Mouse (Mus musculus): ENCODE data around the gene Glb1l2.

Glb1l2 gene

DNA sequence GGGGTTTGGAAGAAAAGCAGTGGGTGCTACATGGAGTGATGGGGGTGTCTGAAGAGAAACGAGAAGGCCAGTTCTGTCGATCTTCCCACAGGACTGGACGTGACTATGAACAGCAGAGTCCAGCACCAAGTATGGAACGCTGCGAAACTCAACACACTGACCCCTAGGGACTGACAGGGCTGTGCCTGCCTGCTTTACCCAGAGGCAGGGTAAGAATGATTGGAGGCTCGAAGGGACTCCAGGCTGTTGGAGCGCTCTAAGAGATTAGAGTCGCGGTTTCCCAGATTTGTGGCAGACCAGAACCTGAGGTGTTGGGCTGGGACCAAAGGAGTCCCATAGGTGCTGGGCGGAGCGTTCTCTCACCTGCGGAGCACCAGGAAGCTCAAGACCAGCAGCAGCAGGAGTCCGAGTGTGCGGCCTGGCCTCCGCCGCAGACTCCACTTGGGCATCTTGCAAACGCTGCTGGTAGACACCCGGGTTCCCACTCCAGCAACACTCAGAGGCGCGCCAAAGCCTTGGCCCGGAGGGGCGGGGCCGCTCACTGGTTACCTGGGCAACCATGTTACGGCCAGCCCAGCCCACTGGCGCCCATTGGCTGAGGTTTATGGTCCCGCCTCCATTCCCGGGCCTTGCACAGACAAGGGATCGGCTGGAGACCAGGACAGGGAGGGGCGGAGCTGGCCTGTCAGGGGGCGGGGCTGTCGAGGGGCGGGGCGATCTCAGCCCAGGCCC, at the start of gene Glb1l2:
TSS of gene Glb1l2 (minus strand) at position 534 of the 732 bp plus-strand sequence.
- DNase-seq (ENCODE audit: low spot score in 2 of 2) = peak; percentile 93 to 95

DNA sequence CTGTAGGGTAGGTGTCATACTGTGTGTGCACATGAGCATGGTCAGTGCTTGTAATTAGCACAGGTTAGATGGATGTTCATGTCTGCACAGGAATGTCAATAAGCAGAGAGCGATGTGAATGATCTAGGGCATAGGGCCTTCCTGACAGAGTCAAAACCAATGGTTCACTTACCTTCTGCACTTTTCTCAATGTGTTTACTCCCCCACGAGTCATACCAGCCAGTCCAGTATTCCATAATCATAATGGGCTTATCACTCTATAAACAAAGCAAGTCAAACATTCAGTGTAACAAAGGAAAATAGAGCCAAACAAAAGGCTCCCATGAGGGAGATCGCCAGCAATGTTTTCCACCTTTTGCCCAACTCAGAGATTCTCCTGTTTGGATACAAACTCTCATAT, 24.8 kb upstream of the Glb1l2 start:
- no peak for DNase-seq (ENCODE audit: low spot score in 2 of 2)

- DNase-seq (ENCODE audit: low spot score in 2 of 2) = no peak
These were observed 13.7 kb upstream of the Glb1l2 start for GRCm38 (mm10) chr9:26819942-26820341.

DNA sequence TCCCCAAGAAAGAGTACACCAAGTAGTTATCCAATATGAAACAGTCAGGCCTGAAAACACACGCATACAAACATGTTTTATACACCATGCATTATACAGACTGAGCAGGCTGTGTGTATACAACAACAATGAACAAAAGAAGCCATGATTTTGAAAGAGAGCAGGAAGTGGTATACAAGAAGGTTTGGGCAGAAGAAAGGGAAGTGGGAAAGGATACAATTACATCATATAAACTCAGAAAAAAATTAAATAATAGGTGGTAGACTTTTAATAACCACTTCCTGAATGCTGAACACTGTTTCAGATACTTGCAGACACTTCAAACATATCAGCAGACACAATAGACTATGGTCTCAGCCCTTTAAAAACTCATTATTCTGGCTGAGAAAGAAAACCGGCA, 2.5 kb upstream of the Glb1l2 start:
- no peak for DNase-seq (ENCODE audit: low spot score in 2 of 2)

- DNase-seq (ENCODE audit: low spot score in 2 of 2) = no peak
These were observed 1.9 kb downstream of the Glb1l2 start for GRCm38 (mm10) chr9:26804321-26804720.

- no peak for DNase-seq (ENCODE audit: low spot score in 2 of 2)
These were observed 5.9 kb downstream of the Glb1l2 start for GRCm38 (mm10) chr9:26800357-26800756.

DNA sequence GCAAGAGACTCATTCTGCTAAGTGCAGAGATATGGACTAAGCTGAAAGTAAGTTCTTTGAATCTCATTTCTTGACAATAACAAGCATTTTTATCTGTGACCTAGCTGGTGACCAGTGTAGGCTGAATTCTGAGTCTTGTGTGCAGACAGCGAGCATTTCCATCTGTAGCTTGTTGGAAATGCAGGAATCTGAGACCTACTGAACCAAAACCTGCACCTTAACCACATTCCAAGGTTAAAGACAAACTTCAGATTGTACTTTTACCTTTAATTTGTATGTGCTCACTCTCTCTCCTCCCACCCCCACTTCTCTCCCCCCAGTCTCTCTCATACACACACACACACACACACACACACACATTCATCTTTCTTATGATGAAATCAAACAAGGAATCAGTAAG, 7.5 kb downstream of the Glb1l2 start:
- DNase-seq (ENCODE audit: low spot score in 2 of 2) = no peak

GRCm38 (mm10) chr9:26798205-26798604, 8.1 kb downstream of the Glb1l2 start:
- no peak for DNase-seq (ENCODE audit: low spot score in 2 of 2)

DNA sequence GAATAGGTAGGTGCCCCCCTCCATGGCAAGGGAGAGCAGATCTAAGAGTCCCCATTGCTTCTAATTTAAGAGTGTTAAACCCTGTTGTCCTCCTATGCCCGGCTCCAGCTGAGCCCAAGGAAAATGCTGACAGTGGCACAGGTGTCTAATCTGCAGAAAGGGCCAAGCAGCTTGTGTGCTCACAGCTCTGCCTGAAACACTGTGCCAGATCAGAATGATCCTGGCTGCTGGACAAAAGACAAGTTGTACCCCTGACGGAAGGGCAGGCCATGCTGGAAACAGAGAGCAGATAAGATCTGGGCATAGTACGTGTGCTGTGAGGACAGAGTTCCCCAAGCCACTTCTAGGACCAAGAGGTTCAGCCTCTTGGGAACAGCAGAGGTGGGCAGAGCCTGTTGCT, 13.4 kb downstream of the Glb1l2 start:
- no peak for DNase-seq (ENCODE audit: low spot score in 2 of 2)

DNA sequence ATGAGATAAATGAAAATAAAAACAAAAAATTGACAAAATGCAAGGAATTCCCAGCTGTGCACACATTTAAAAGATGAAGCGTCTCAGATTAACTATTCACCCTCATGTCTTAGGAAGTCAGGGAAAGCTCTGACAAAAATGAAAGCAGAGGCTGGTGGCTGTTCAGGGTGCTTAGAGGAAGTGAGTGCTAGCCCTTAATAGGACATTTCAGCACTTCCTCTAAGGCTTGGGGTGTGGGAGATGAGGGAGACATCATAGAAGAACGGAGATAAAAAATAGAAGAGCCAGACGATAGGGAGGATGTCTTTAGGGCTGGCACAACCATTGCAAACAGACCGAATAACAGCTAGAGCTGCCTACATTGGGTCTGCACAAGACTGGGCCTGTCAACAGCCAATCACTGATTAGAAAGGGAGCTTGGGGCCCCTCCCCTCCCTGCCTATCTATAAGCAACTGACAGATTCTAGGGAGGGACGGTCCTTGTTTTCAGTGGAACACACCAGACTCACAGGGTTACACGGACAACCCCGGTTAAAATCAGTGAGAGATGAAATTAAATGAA, 22.8 kb downstream of the Glb1l2 start:
- no peak for DNase-seq (ENCODE audit: low spot score in 2 of 2)

DNA sequence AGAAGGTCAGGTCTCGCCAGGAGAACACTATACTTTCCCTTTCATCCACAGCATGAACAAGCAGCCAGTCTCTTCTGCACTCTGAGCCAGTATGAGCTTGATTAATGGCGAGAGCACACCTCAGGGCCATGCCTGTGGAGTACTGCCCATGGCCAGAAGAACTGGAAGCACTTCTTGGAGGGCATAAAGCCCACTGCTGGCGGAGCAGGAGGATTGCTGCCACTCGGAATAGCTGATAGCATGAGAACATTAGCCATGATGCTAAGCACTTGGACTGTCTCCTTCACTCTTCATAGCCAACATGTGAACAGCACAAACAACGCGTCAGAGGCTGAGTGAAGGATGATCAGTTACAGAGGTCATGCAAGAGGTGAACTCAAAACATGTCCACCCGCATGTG, 27.8 kb downstream of the Glb1l2 start:
- no peak for DNase-seq (ENCODE audit: low spot score in 2 of 2)

DNA sequence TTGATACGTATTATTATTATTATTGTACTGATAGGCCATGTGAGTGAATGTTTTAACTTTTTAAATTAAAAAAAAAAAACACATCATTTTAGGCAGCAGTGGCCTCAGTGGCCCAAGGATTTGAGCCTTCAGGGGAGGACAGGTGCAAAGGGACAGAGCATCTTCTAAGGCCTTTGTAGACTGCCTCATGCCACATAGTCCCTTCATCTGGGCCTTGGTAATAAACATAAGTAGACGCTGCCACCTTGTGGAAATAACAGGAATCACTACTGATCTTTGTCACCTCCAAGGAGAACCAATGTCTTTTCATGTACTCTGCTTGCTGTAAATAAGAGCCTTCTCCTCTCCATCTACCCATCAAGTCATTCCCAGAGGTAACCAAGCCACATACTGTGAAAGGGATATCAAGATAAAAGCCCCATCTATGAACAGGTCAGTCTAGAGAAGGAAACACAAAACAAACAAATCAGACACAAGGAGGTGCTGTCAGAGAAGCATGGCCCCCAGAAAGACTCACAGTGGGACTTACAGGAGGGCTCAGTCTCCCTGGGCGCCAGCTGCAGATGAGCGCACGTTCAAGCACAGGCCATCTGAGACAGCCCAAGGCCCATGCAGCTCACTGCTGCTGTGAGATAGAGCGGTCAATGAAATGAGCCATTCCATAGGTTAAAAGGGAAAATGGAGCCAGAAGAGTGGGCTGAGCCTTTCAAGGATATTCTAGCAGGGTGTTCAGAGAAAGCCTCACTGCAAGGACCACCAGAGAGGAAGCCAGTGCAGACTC, 30.0 kb downstream of the Glb1l2 start:
- no peak for DNase-seq (ENCODE audit: low spot score in 2 of 2)

GRCm38 (mm10) chr9:26775700-26776099, 30.6 kb downstream of the Glb1l2 start:
- no peak for DNase-seq (ENCODE audit: low spot score in 2 of 2)

DNA sequence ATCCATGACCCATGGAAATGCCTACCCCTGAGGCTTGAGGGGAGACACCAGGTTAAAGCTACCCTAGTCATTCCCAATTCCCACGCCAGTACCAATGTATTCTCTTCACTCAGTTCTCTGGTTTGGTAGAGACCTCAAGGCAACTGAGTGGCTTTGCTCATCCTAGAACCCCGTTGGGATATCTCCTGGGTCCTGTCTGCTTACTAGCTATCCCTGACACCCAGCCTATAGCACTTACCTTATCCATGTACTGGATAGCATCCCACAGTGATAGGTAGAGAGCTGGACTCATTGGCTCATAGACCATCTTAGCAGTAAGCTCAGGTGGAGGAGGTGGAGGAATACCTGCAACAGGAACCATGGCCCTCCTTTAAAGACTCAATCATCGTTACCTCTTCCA, 38.1 kb downstream of the Glb1l2 start:
- DNase-seq (ENCODE audit: low spot score in 2 of 2) = no peak

DNA sequence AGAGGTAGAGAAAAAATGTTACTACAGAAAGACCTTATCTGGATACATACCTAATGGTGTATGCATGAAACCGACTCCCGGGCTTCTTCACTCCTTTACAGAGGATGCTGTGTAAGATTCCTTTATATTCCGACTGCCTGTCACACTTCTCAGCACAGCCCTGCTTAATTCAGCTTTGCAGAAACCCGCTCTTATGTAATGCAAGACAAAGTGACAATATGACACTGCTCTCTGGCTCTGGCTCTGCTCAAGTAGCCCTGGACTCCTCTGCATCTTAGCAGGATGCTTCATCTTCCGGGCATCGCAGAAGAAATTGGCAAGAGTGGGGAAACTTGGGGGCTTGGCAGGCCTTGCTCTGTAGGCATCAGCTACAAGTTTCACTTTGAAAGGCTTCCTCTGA, 43.8 kb downstream of the Glb1l2 start:
- no peak for DNase-seq (ENCODE audit: low spot score in 2 of 2)

- no peak for DNase-seq (ENCODE audit: low spot score in 2 of 2)
These were observed 45.7 kb downstream of the Glb1l2 start for GRCm38 (mm10) chr9:26760576-26760975.

GRCm38 (mm10) chr9:26760081-26760480, 46.2 kb downstream of the Glb1l2 start:
- DNase-seq (ENCODE audit: low spot score in 2 of 2) = no peak

- no peak for DNase-seq (ENCODE audit: low spot score in 2 of 2)
These were observed 57.4 kb downstream of the Glb1l2 start for GRCm38 (mm10) chr9:26748893-26749292.

DNA sequence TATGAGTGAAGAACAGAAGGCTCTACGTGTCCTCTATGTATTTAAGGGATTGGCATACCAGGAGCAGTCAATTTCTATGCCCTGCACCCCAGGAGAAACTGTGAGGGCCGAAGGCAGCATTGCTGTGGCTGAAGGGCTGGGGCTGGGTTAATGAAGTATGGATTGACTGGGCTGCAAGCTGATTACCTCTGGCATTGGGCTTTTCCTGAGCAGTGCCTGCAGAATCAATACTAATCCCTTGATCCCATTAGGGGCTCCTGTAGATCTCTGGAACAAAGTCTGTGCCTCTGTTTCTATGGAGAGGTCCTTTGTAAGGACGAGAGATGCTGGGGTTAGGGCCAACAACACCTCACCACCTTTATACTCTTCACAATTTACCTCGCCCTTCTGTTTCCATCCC, 59.1 kb downstream of the Glb1l2 start:
- no peak for DNase-seq (ENCODE audit: low spot score in 2 of 2)

- DNase-seq (ENCODE audit: low spot score in 2 of 2) = no peak
These were observed 63.5 kb downstream of the Glb1l2 start for GRCm38 (mm10) chr9:26742817-26743216.

GRCm38 (mm10) chr9:26737116-26737515, 69.2 kb downstream of the Glb1l2 start:
- no peak for DNase-seq (ENCODE audit: low spot score in 2 of 2)

DNA sequence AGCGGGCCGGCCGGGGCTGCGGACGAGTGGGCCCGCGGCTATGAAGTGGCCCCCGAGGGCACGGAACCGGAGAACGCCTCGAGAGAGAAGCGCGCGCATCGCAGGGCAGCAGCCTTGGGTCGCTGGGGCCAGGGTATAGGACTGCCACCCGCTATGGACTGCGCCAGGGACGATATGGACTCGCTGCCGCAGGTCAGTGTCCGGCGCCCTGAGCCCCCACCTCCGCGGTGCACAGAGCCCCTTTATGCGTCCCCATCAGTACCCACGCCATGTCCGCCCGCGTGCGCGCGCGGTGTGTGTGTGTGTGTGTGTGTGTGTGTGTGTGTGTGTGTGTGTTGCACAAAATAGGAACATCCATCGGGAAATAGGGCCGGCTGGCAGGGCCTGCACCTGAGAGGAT, 72.3 kb downstream of the Glb1l2 start:
- DNase-seq (ENCODE audit: low spot score in 2 of 2) = no peak

Data from urinary bladder, postnatal 4 days (tissue).